Mouse (Mus musculus) neural tube, embryonic 10.5 days (tissue): ENCODE results near the gene Klk10.
A peak's percentile ranks its signal among the peaks of the same experiment; 100 is the strongest.

Experiments
- DNase-seq: peaks from one replicate; pipeline ENCODE4 v3.0.0-alpha.2; 2017; ENCODE audit warnings: low spot score; ENCODE audit errors: extremely low spot score

The Klk10 gene

DNA sequence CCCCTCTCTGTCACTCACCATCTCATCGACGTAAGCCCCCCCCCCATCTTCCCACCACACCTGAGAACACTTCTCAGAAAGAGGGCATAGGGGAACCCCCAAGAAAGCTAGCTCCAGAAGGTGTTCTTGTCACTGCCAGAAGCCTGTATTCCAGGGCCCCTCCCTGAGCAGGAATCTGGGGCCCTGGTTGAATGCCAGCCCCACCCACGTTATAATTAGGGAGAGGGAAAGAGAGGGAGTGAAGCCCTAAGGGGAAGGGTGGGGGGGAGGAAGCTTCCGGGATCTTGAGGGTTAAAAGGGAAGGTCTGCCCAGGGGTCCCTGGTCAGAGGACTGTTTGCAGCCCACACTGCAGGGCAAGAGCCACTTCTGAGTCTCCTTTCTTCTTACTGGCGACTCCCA is at the start of gene Klk10:
Klk10 (plus strand) TSS at position 290 of the 400 bp plus-strand sequence.
- no peak for DNase-seq

DNA sequence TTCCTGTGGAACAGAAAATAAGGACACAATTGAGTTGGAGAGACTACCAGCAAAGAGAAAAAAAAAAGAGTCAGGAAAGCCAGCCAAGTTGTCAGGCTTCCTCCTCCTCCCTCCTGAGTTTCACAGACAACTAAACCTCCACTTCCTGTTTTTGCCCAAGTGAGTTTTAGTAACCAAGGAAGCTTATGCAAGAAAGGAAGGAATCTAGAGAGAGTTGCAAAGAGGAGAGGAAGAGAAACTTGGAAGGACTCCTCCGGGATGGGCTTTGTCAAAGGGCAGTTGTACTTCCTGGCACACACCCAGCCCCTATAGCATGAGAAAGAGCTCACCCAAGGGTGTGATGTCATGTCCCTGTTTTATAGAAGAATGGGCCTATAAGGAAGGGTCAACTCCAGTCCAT is 33.0 kb upstream of the Klk10 start:
- DNase-seq = no peak

DNA sequence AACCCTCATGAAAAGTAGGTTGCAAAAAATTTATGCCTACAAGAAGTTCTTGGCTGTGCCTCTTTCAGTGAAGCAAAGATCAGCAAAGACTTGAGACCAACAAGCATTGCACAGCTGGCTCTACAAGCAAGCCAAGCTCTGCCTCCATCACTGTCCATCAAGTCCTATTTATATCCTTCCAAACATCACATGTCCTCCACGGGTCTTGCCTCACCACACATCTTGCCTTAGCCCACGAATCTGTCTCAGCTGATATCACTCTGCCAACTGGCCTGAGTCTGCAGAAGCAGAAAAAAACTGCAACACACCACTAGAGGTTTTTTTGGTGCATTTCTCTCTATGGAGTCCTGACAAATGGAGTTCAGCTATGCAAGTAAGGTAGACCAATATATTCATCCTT is 28.0 kb upstream of the Klk10 start:
- DNase-seq = no peak

DNA sequence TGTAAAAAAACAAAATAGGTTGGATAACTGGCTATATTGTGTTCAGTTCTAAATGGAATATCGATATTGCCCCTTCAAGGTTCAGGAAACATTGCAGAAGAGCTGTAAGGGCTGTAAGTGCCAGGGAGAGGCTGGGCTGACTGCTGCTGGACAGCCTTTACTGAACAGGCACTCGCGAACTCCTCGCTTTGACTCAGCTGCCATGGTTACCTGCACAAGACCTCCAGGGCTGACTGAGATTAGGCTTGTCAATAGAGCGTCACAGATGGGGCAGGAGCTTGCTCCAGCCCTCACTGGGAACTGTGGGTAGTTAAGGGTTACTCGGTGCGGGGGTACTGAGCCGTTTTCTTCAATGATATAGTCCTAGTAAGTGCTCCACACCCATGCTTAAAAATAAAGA is 14.4 kb upstream of the Klk10 start:
- DNase-seq = peak; percentile 9

DNA sequence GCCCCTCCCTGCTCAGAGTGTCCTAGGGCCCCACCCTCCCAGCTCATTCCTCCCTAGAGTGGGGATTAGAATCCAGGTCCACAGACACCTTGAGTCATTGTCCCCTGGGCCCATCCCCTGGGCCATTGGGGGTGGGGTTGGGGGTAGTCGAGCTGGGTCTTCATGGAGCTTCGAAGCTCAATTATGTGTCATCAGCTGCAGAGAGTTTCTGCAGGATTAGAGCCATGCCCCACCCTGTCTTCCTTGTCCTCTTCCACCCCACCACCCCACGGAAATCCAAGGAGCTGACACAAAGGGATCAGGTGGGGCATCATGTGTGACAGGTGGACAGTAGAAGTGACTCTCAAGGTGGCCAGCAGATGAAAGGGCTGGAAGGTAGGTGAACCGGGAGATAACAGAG is 12.2 kb upstream of the Klk10 start, which contains the start of gene Klk12:
Klk12 (plus strand) TSS at position 301 of the 400 bp plus-strand sequence.
- peak; percentile 3 for DNase-seq

DNA sequence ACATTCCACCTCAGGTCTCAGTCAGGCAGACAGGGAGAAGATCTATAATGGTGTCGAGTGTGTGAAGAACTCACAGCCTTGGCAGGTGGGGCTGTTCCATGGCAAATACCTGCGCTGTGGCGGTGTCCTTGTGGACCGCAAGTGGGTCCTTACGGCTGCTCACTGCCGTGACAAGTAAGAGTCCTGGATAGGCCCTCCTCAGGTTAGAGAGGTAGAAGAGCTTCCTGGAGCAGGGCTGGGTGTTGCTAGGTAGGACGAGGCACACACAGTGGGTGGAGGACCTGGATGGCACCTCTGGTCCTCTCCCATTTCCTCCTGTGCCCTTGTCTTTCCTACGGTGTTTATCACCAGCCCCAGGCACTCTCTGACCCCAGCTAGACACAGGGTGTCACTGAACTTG is 11.2 kb upstream of the Klk10 start:
- peak; percentile 2 for DNase-seq

DNA sequence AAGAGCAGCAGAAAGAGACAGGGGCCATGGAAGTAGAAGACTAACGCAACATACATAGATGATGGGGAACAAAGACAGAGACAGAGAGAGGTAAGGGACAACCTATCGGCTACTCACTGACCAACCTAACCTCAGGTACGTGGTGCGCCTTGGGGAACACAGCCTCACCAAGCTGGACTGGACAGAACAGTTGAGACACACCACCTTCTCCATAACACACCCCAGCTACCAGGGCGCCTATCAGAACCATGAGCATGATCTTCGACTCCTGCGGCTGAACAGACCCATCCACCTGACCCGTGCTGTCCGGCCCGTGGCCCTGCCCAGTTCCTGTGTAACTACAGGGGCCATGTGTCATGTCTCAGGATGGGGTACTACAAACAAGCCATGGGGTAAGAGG is 10.1 kb upstream of the Klk10 start:
- peak; percentile 1 for DNase-seq

DNA sequence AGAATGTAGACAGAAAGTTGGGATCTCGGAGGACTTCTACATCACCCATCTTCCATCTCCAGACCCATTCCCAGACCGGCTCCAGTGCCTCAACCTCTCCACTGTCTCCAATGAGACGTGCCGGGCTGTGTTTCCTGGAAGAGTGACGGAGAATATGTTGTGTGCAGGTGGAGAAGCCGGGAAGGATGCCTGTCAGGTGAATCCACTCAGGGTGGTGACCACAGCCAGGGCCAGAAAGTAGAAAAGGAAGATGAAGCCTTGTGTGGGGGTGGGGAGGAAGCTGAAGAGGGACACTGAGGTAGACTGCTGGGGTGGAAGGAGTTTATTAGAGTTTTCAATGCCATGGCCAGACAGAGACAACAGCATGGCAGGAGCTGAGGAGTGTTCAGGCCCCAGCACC is 8.9 kb upstream of the Klk10 start:
- peak; percentile 6 for DNase-seq

DNA sequence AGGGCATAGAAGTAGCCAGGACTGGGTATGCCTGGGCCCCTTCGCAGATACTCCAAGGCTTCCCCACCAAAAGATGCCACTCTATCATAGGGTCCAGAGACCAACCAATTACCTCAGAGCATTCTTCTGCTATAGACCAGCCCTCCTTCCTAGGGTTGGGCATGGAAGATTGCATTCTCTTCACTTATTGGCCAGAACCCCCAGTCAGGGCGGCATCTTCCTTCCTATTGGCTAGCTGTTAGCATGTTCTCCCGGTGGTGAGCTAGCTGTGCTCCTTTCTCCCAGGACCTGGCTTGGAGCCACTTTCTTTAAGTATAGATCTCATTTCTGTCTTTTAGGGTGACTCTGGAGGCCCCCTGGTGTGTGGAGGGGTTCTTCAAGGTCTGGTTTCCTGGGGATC is 7.9 kb upstream of the Klk10 start:
- peak; percentile 6 for DNase-seq

DNA sequence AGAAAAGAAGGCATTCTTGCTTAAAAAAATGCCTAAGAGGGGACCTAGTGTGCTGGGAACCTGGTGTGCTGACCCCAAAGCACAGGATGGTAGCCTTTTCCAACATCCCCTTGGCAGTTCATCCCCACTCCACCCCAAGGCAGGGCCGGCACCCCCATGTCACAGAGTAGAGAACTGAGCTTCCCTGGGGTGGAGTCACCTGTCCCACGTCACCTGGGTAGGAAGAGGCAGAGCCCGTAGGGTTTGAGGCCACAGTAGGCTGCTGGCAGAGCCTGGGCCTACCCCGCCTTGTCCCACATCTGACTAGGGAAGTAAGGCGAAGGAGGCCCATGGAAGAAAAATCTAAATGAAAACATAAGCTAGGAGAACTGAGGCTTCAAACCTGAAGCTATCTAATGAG is 6.5 kb upstream of the Klk10 start, which contains the start of gene Klk11:
Klk11 (plus strand) TSS at position 241 of the 400 bp plus-strand sequence.
- peak; percentile 11 for DNase-seq

DNA sequence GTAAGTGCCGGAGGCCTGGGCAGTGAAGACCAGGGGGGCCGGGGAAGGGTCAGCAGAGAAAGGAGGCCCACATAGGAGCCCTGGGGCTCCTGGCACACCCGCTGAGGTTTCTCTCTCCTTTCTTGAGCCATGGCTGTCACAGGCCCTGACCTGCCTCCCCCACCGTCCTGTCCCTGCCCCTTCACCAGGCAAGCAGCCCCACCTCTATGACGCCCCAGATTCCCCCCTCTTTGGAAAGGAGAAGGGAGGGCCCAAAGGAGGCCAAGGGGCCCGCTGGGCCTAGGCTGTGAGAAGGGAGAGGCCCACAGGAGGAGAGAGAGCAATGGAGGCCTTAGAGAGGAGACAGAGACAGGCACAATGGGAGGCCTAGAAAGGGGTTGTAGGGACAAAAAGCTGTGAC is 6.0 kb upstream of the Klk10 start:
- DNase-seq = peak; percentile 12

DNA sequence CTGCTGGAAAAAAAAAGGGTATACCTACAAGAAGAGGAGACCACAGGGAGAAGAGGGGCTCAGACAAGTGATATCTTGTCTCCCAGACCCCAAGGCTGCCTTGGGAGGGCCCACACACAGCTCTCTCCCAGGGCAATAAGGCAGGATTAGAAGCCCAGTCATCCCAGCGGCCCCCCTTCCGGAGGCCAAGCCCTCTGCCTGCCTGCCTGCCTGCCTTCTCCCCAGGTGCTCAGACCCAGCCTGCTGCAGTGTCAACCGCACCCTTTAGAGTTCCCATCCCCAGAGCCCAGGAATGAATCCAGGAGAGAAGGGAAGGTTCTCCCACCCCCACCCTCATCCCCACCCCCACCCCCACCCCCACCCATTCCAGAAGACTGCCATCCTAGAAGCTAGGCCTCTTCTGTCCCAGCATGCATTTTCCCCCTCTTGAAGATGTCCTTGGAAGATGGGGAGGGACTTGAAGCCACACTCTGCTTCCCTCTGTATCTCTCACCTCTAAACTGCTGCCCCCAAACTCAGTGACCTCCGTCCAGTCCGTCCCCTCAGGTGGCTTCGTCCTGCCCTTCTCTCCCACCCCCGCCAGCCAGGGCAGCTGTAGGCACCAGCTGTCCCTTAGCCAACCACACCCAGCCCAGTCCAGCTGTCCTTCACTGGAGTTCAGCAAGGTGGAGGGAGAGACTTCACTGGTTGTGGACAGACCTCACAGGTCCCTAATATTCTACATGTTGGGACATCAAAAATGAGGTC is 5.4 kb upstream of the Klk10 start:
- DNase-seq = peak; percentile 10

DNA sequence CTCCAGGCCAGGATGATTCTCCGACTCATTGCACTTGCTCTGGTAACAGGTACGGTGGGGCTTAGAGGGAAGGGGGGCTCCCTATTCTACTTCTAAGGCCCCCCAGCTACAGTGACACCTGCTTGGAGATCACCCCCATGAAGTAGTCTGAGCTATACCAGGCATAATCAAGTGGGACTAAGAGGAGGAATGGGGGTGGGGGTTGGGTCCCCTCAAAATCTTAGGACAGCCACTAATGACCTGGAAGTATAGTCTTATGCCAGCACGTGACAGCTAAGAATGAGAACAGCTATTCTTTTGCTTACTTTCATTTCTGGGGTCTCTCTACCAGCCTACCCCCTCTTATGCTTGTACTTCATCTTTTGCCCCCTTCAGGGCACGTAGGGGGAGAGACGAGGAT is 4.3 kb upstream of the Klk10 start:
- no peak for DNase-seq

DNA sequence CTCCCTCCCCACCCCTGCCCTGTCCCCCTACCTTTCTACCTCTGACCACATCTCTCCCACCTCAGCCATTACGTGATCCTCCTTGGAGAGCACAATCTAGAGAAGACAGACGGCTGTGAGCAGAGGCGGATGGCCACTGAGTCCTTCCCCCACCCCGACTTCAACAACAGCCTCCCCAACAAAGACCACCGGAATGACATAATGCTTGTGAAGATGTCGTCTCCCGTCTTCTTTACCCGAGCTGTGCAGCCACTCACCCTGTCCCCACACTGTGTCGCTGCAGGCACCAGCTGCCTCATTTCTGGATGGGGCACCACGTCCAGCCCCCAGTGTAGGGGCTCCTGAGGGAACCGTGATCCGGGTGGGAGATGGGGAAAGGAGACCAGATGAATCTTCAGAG is 3.4 kb upstream of the Klk10 start:
- DNase-seq = peak; percentile 5

DNA sequence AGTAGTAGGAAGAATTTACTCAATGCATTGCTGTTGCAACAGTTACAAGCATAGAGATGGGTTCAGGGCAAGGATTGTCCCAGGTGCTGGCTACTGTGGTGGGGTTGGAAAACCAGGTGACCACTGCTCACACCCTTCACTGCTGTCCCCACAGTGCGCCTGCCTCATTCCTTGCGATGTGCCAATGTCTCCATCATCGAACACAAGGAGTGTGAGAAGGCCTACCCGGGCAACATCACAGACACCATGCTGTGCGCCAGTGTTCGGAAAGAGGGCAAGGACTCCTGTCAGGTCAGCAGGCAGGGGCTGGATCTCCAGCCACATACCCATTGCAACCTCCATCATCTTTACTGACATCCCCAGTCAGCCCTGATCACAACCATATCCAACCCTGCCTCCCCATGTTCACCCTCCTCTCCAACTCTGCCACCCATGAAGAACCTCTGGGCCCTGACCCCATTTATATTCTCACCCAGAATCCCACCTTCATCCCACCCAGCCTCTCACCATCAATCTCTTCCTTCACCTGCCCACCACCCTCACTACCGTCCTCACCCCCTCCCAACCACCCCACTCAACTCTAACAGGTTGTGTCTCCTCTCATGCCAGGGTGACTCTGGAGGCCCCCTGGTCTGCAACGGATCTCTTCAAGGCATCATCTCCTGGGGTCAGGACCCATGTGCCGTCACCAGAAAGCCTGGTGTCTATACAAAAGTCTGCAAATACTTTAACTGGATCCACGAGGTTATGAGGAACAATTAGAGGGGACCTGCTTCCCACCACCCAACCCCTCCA is 2.5 kb upstream of the Klk10 start:
- DNase-seq = peak; percentile 7

DNA sequence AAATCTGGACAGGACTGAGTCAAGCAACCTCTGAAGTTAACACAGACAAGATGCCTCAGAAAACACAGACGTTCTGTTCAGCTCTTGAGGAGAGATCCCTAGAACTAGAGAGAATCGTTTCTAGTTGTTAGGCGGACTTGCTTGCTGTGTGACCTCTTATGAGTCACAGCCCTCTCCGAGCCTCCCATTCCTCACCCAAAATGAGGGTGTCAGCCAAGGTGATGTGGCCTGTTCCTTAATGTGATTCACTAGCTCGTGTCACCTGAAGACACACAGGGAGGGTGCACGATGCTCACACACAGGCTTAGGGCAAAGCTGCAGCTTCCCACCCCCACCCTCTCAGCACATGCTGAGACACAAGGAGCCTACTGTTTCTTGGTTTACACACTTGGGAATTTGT is 594 bp upstream of the Klk10 start:
- no peak for DNase-seq

DNA sequence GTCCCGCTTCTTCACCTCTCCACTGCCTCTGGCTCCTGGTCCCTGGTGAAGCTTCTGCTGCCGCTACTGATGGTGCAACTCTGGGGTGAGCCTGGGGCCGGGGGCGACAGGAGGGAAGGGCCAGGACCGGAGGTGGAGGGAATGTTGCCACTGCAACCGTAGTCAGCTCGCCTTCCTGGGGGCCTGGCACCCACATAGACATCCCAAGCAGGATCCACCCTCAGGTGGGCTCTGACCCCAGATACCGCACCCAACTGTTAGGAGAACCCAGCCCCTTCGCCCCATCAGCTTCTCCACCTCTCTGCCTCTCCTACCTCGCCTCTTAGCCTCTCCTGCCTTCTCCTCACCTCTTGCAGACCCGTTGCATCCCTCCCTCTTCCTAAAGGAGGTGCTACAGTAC is 706 bp downstream of the Klk10 start:
- no peak for DNase-seq

DNA sequence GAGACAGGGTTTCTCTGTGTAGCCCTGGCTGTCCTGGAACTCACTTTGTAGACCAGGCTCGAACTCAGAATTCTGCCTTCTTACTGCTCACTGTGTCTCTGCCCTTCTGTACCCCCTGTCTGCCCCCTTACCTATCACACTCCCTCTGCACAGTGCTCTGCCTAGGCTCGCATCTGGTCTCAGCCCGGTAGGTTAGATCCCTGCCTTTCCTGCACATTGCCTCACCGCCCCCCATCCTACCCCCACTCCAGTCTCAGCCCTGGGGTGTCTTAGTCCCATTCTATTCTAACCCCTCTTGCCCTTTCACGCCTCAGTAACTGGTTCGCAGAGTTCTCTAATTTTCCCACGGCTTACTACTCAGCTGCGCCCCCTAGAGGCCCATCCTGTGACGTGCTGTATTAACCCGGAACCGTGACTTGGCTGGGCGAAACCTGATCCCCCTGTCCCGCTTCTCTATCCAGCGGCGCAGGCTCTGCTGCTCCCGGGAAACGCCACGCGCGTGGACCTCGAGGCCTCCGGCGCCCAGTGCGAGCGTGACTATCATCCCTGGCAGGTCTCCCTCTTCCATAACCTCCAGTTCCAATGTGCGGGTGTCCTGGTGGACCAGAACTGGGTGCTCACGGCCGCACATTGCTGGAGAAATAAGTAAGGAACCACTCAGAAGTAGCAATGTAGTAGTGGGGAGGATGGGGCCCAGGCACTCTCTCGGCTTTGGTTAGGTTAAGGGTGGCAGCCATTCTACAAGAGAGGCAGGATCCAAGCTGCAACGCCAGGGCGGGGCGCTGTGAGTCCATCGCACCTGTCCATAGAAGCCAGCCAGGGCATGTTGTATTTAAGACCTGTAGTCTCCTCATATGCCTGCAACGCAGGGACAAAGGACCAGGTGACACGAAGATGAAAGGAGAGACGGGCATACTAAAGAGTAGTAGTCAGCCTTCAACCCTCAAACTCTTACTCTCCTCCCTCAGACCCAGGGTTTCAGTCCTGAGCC is 1.7 kb downstream of the Klk10 start:
- DNase-seq = peak; percentile 86

DNA sequence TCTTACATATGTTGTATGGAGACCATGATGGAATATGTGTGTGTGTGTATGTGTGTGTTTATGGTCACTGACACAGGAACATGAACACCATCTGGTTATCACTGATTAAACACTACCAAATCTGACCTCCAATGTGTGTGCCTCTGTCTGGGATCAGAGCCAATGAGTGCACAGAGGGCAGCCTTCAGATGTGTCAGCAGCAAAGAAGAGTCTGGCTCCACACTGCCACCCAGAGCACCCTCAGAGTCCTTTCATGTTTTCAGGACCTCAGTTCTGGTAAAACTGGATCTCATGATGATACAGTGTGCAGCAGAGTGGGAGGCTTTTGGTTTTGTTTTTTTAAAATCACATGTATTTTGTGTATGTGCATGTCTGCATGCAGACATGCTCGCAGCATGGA is 4.5 kb downstream of the Klk10 start:
- no peak for DNase-seq

DNA sequence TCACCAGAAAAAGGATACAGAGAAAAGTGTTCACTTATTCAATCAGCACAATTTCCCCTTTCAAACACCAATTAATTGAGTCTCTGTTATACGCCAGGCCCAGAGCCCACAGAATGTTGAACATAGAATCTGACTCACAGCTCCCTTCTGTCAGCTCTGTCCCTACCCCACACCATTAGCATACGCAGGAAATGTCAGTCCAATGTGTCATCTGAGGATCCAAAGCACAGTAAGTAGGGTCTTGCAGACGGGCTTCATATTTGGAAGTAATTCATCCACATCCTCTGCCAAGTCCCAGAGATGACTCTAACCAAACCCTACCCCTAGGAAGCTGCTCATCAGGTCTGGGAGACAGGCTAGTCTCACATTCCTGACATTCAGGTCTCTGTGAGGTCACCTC is 7.3 kb downstream of the Klk10 start:
- DNase-seq = no peak

DNA sequence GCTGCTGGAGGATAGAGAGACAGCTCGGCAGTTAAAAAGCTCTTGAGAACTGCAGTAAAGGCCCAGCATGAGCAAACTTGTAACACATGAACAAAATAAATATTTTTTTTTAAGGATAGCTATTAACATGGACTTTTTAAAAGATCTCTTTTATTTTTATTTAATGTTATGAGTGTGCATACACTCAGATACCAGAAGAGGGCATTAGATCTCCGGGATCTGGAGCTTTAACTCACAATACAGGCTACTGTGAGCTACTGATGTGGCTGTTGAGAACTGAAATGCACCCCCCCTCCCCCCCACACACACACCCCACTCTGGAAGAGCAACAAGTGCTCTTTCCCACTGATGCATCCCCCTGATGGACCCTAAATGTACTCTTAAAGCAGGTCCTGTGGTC is 8.5 kb downstream of the Klk10 start:
- no peak for DNase-seq

DNA sequence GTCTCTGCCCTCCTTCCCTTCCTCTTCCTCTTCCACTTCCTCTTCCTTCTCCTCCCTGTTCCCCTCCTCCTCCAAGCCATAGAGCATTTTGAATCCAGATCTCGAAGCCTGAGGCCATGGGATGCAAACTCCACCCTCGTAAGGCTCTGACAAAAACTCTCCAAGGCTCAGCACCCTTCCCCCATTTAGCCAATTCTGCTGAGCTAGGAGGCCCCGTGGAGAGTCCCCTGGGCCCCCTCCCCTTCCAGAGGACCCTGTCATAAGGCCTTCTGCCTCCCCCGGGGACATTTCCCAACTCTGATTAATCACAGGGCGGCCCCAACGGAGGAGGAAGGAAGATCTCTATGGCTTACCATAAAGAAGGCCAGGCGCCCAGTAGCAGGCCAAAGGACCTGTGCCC is 10.8 kb downstream of the Klk10 start, which contains the start of gene Klk9:
Klk9 (plus strand) TSS at position 301 of the 400 bp plus-strand sequence.
- DNase-seq = no peak
